Mouse (Mus musculus) Patski (cell line): Measurements from ENCODE around the gene Mfsd1. TPM values are rescaled to one million over a fixed set of nuclear protein-coding genes. Genes with fewer than 3 reads are reported as not detected.

Experiments used
- ATAC-seq: fragments of 100-300 bp; one replicate; pipeline ENCODE4 v1.8.0; 2021
- CTCF ChIA-PET: fragments of 350-600 bp; sonication (Branson Sonifier 250); formaldehyde crosslinking; loops from one replicate; lab custom pipeline; 2022; ENCODE audit warnings: inconsistent platforms; lab: Charles Lee
- POLR2A ChIA-PET: fragments of 350-600 bp; sonication (Branson Sonifier 250); formaldehyde crosslinking; loops from one replicate; lab custom pipeline; 2022; ENCODE audit warnings: antibody characterized with exemption, inconsistent platforms; lab: Charles Lee
- DNase-seq: peaks from one replicate; pipeline ENCODE4 v3.0.0-alpha.2; 2011; ENCODE audit warnings: low read depth, low spot score
- H3K27me3 ChIP-seq: fragments of 371-371 bp; one replicate; pipeline ENCODE4 v1.5.1; 2021
- CTCF ChIP-seq: fragments of 100-300 bp; IDR thresholded peaks from one replicate; pipeline ENCODE4 v1.5.1; 2021
- in situ Hi-C: fragments of 300-500 bp; cut with MboI; formaldehyde crosslinking; loops from 3 replicates; pipeline ENCODE4 v1.11.1; 2018; ENCODE audit warnings: low pct_unique_long_range_greater_than_20kb, mixed read lengths
- polyA plus RNA-seq: library from polyadenylated mRNA; unstranded; gene quantifications from one replicate; pipeline ENCODE4 v1.2.3, GENCODE M21; 2021

Gene Mfsd1
- 189 TPM for polyA plus RNA-seq

- no peaks in the 10 kb centered on the region for H3K27me3 ChIP-seq
- CTCF ChIA-PET = interaction anchor here (2.8 to 5.1 kb wide), 2 partner anchors 9 to 15 kb away, joined by 6 to 16 read pairs; no protein-coding TSS in a partner anchor
- in situ Hi-C loops = loop anchor here (25.0 kb wide), 1 partner anchor 1355 kb away; no protein-coding TSS in a partner anchor
Observed at GRCm38 (mm10) chr3:67582273-67583124, at the start of gene Mfsd1. Gene Mfsd1 (plus strand): TSS chr3:67582741.

GRCm38 (mm10) chr3:67543630-67544029 lies 38.9 kb upstream of the Mfsd1 start:
- ATAC-seq (no peak), DNase-seq (no peak)
- CTCF ChIA-PET = interaction anchor here (1.5 kb wide), 1 partner anchor 11 kb away, joined by 4 read pairs; no protein-coding TSS in a partner anchor
- TF ChIP-seq CTCF = no peak
- in situ Hi-C loops = no loop called here
- POLR2A ChIA-PET = no interaction called here
- H3K27me3 ChIP-seq = peaks cover 49% of the 10 kb centered on the region

More at GRCm38 (mm10) chr3:67582273-67583124, at the start of gene Mfsd1:
- POLR2A ChIA-PET = interaction anchor here (1.2 kb wide), 1 partner anchor 14 kb away, joined by 4 read pairs; no protein-coding TSS in a partner anchor
- no peak for TF ChIP-seq CTCF
- peak; percentile 85 for ATAC-seq
- DNase-seq = peak; percentile 76

GRCm38 (mm10) chr3:67551193-67551592 lies 31.3 kb upstream of the Mfsd1 start:
- TF ChIP-seq CTCF = no peak
- POLR2A ChIA-PET = no interaction called here
- in situ Hi-C loops = loop anchor here (25.0 kb wide), 1 partner anchor 1214 kb away; no protein-coding TSS in a partner anchor
- DNase-seq (no peak), ATAC-seq (no peak)
- peaks cover 23% of the 10 kb centered on the region for H3K27me3 ChIP-seq
- CTCF ChIA-PET = interaction anchor here (0.7 to 1.3 kb wide), 2 partner anchors 17 to 21 kb away, joined by 3 read pairs; no protein-coding TSS in a partner anchor

GRCm38 (mm10) chr3:67553281-67553680 lies 29.3 kb upstream of the Mfsd1 start:
- POLR2A ChIA-PET = interaction anchor here (1.2 kb wide), 1 partner anchor 10 kb away, joined by 3 read pairs; no protein-coding TSS in a partner anchor
- peak; percentile 65 for ATAC-seq

GRCm38 (mm10) chr3:67553927-67554448 lies 28.6 kb upstream of the Mfsd1 start:
- peaks cover 7% of the 10 kb centered on the region for H3K27me3 ChIP-seq
- ChIA-PET POLR2A (interaction anchor here (1.2 kb wide), 1 partner anchor 9 kb away, joined by 3 read pairs; no protein-coding TSS in a partner anchor), CTCF (interaction anchor here (1.0 to 2.1 kb wide), 5 partner anchors 8 to 41 kb away, joined by 3 to 12 read pairs (median 4); no protein-coding TSS in a partner anchor)
- no peak for TF ChIP-seq CTCF
- no peak for ATAC-seq
- in situ Hi-C loops = loop anchor here (25.0 kb wide), 1 partner anchor 1217 kb away; no protein-coding TSS in a partner anchor
- no peak for DNase-seq

More at GRCm38 (mm10) chr3:67553281-67553680, 29.3 kb upstream of the Mfsd1 start:
- TF ChIP-seq CTCF = no peak
- CTCF ChIA-PET = interaction anchor here (1.0 to 1.2 kb wide), 2 partner anchors 9 to 32 kb away, joined by 3 read pairs; no protein-coding TSS in a partner anchor
- peaks cover 7% of the 10 kb centered on the region for H3K27me3 ChIP-seq
- in situ Hi-C loops = loop anchor here (25.0 kb wide), 1 partner anchor 1216 kb away; no protein-coding TSS in a partner anchor
- no peak for DNase-seq

- in situ Hi-C loops = loop anchor here (25.0 kb wide), 1 partner anchor 1218 kb away; no protein-coding TSS in a partner anchor
- ChIA-PET CTCF (interaction anchor here (1.2 to 2.1 kb wide), 3 partner anchors 9 to 43 kb away, joined by 4 to 12 read pairs (median 5); no protein-coding TSS in a partner anchor), POLR2A (no interaction called here)
- DNase-seq = no peak
- no peak for ATAC-seq
- H3K27me3 ChIP-seq = peaks cover 15% of the 10 kb centered on the region
- TF ChIP-seq CTCF = no peak
Observed at GRCm38 (mm10) chr3:67555211-67555610, 27.3 kb upstream of the Mfsd1 start.

GRCm38 (mm10) chr3:67557200-67557651 lies 25.3 kb upstream of the Mfsd1 start:
- in situ Hi-C loops = loop anchor here (25.0 kb wide), 1 partner anchor 1220 kb away; no protein-coding TSS in a partner anchor
- DNase-seq = no peak
- ATAC-seq = no peak
- TF ChIP-seq CTCF = no peak
- CTCF ChIA-PET = interaction anchor here (0.8 to 1.7 kb wide), 2 partner anchors 44 to 48 kb away, joined by 3 to 7 read pairs; no protein-coding TSS in a partner anchor
- peaks cover 32% of the 10 kb centered on the region for H3K27me3 ChIP-seq
- POLR2A ChIA-PET = interaction anchor here (0.6 to 0.7 kb wide), 2 partner anchors 11 to 65 kb away, joined by 3 to 4 read pairs; no protein-coding TSS in a partner anchor

- peaks cover 37% of the 10 kb centered on the region for H3K27me3 ChIP-seq
- POLR2A ChIA-PET = interaction anchor here (0.6 kb wide), 1 partner anchor 10 kb away, joined by 3 read pairs; no protein-coding TSS in a partner anchor
- CTCF ChIA-PET = interaction anchor here (0.8 to 2.2 kb wide), 3 partner anchors 10 to 49 kb away, joined by 3 to 8 read pairs (median 7); no protein-coding TSS in a partner anchor
- no peak for TF ChIP-seq CTCF
- DNase-seq = no peak
- in situ Hi-C loops = loop anchor here (25.0 kb wide), 1 partner anchor 1221 kb away; no protein-coding TSS in a partner anchor
- no peak for ATAC-seq
Observed at GRCm38 (mm10) chr3:67557718-67558354, 24.7 kb upstream of the Mfsd1 start.

GRCm38 (mm10) chr3:67564731-67565357 lies 17.7 kb upstream of the Mfsd1 start:
- POLR2A ChIA-PET = no interaction called here
- TF ChIP-seq CTCF = peak; percentile 78
- ATAC-seq = peak; percentile 75
- DNase-seq = no peak
- in situ Hi-C loops = loop anchor here (5.0 to 25.0 kb wide), 4 partner anchors 53 to 1228 kb away; no protein-coding TSS in a partner anchor
- CTCF ChIA-PET = interaction anchor here (1.8 kb wide), 1 partner anchor 117 kb away, joined by 4 read pairs; no protein-coding TSS in a partner anchor
- peaks cover 69% of the 10 kb centered on the region for H3K27me3 ChIP-seq
